27 mouse cellular contexts compared by ENCODE assay signal in the genomic region with DNA sequence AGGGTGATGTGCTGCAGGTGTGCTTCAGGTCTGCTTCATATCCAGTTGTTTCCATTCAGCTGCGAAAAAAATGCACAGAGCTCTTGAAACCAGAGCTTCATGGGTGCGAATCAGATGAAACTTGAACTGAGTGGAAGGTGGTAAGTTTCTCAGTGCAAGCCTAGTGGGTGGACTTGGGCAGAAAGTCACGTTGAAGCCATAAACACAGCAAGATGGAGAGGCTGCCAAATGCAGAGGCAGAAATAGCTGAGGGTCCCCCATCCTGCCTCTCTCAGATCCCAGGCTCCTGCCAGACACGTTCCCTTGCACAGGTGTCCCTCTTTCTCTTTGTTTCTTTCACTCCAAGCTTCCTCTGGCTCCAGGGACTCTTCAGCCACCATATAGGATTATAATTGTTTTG. TPM values are rescaled to one million over a fixed set of nuclear protein-coding genes. Genes with fewer than 3 reads are reported as not detected.
"Had no signal": no experiment of that assay in that cellular context is flagged by ENCODE, and none has a peak within 500 bp of the region (broad histone marks: within the 10 kb centered on the region; RNA-seq: fewer than 3 reads in every experiment).

No protein-coding gene starts in this region.

- DNase-seq: forebrain, postnatal 0 days; gastrocnemius, postnatal 10 days; gastrocnemius, postnatal 25 days; heart, adult 18-20 months; heart, postnatal 10 days; kidney, adult 18-20 months; kidney, adult 8-10 months; kidney, postnatal 10 days; kidney, postnatal 36 days; layer of hippocampus, adult 9-11 months; layer of hippocampus, postnatal 36 days; left cerebral cortex, postnatal 4 days; liver; liver, embryonic 13.5 days had no signal

- ATAC-seq: forebrain, embryonic 15.5 days; forebrain, postnatal 0 days; hindbrain, postnatal 0 days; intestine, embryonic 16.5 days had no signal

- H3K27me3 ChIP-seq: forebrain, embryonic 15.5 days; hindbrain, embryonic 13.5 days; hindbrain, embryonic 15.5 days; limb, embryonic 12.5 days; liver, embryonic 13.5 days had no signal

- H3K9me3 ChIP-seq: forebrain, embryonic 15.5 days; heart, embryonic 10.5 days; heart, embryonic 12.5 days; hindbrain, embryonic 13.5 days; hindbrain, embryonic 15.5 days; limb, embryonic 12.5 days; liver, embryonic 13.5 days had no signal

- H3K27ac ChIP-seq: forebrain, embryonic 15.5 days; heart, embryonic 10.5 days; hindbrain, embryonic 13.5 days; hindbrain, embryonic 15.5 days; hindbrain, postnatal 0 days; liver, embryonic 13.5 days had no signal

- H3K9ac ChIP-seq: forebrain, embryonic 15.5 days; forebrain, postnatal 0 days; heart, embryonic 12.5 days; hindbrain, embryonic 13.5 days; hindbrain, embryonic 15.5 days; limb, embryonic 12.5 days; liver, embryonic 13.5 days had no signal

- H3K4me1 ChIP-seq: forebrain, embryonic 15.5 days; heart, embryonic 10.5 days; heart, embryonic 12.5 days; hindbrain, embryonic 13.5 days; hindbrain, embryonic 15.5 days; liver, embryonic 13.5 days had no signal

- H3K4me2 ChIP-seq: forebrain, embryonic 15.5 days; heart, embryonic 12.5 days; hindbrain, embryonic 13.5 days; hindbrain, embryonic 15.5 days; limb, embryonic 12.5 days; liver, embryonic 11.5 days; liver, embryonic 13.5 days had no signal

- H3K36me3 ChIP-seq: forebrain, embryonic 15.5 days; heart, embryonic 10.5 days; heart, embryonic 12.5 days; hindbrain, embryonic 13.5 days; hindbrain, embryonic 15.5 days; liver, embryonic 13.5 days had no signal

- H3K4me3 ChIP-seq: forebrain, embryonic 15.5 days; heart, embryonic 10.5 days; heart, embryonic 12.5 days; hindbrain, embryonic 13.5 days; hindbrain, embryonic 15.5 days; limb, embryonic 12.5 days; liver, embryonic 13.5 days had no signal

RNA-seq across cellular contexts. Expression of a gene that starts 41.3 kb away (rescaled TPM):
- total RNA-seq: hematopoietic stem cell, adult 5-6 weeks had no signal
- polyA plus RNA-seq: intestine, embryonic 14.5 days; kidney, embryonic 14.5 days; large intestine, adult 2 months had no signal
